Mouse (Mus musculus) stomach, postnatal 0 days (tissue): Measurements from ENCODE around the gene Cemip2.

Experiments used
- CTCF ChIP-seq: IDR thresholded peaks from 2 replicates; pipeline ENCODE4 v1.5.1; 2016; ENCODE audit warnings: antibody characterized with exemption, low read depth, mild to moderate bottlenecking, moderate library complexity
- EP300 ChIP-seq: optimal IDR thresholded peaks from 2 replicates; pipeline ENCODE3; 2016; ENCODE audit warnings: antibody characterized with exemption

DNA sequence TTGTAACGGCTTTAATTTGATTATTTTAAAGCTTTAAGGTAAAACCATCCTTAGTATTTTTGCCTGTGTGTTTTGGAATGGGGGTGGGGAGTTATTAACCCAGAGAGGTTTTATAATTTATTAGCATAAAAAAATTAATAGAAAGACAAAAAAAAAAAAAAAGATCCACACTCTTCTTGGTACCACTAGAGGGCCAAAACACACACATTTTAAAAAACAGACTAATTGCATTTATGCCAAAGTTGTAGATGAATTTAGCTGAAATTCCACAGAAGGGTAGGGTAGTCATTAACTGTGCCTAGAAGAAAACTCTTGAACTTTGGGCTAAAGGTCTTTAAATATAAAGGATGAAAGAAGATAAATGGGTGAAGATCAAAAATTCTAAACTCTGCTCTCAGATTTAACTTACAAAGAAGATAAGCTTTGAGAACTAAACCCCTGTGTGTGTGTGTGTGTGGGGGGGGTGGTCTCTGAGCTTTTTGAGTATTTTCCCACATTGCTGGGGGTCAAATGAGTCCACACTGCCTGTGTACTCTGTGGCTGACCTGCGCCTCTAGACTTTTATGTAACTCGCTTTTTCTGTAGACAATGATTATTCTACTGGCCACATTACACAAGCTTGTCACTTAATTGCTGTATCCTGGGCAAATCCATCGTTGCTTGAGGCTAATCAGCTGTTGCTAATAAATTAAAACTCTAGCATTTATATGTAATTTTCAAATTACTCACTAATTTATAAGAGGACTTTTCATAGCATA, 47.2 kb downstream of the Cemip2 start:
- TF ChIP-seq CTCF (peak; percentile 56), EP300 (no peak)
